11 mouse cellular contexts compared by ENCODE assay signal in the genomic region with DNA sequence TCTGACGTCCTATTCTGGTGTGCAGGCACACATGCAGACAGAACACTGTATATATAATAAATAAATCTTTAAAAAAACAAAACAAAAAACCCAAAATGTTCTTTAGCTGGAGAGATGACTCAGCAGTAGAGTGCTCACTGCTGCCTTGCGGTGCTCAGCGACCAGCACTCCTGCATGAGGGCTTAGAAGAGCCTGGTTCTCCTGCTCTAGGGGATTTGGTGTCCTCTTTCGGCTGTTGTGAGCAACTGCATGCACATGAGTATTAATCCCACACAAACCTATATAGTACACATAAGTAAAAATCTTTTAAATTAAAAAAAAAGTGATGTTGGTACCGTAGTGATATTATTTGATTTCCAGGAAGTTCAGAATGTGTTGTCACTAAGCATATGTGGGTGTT. TPM values are rescaled to one million over a fixed set of nuclear protein-coding genes. Genes with fewer than 3 reads are reported as not detected.
DNase-seq lines count a peak whose midpoint lies in the region; ATAC-seq and TF ChIP-seq lines count a peak whose summit lies in the region.
"Had no signal": no experiment of that assay in that cellular context is flagged by ENCODE, and none has a peak within 500 bp of the region (broad histone marks: within the 10 kb centered on the region; RNA-seq: fewer than 3 reads in every experiment).

No protein-coding gene starts in this region.

- no peak overlapping the region for H3K9ac ChIP-seq in liver, postnatal 0 days (replicated peaks)
- H3K9ac ChIP-seq in ES-E14 (ENCODE audit: insufficient read depth, low read depth, low read length, poor library complexity, severe bottlenecking) = no peak overlapping the region
- H3K9ac ChIP-seq: limb, embryonic 13.5 days had no signal

- no peak for DNase-seq in liver, postnatal 0 days
- DNase-seq in liver (no peak), ES-E14 (ENCODE audit: low read depth, low spot score) (no peak)
- peak; percentile 54 for DNase-seq in CD4-positive, CD25-positive, alpha-beta regulatory T cell, adult 2 months (ENCODE audit: low read depth, low spot score)
- peak; percentile 61 for DNase-seq in induced T-regulatory cell, adult 2 months (ENCODE audit: low read depth)
- no peak for DNase-seq in adrenal gland, postnatal 14 days
- DNase-seq in urinary bladder, adult 18-20 months (ENCODE audit: low spot score in 2 of 2) = no peak
- no peak for DNase-seq in urinary bladder, adult 2 months (ENCODE audit: low spot score)

- in situ Hi-C loops in ES-E14 (cut with MboI; ENCODE audit: low sequenced_read_pairs in 2 of 2, unreplicated experiment in 2 of 2) = no loop called here

- no peak overlapping the region for H3K4me2 ChIP-seq in liver, postnatal 0 days (ENCODE audit: low read depth, low read length)
- H3K4me2 ChIP-seq: limb, embryonic 13.5 days had no signal

- no peaks in the 10 kb centered on the region for H3K36me3 ChIP-seq in liver, postnatal 0 days (replicated peaks; ENCODE audit: insufficient read depth, low read length)
- H3K36me3 ChIP-seq in ES-E14 (ENCODE audit: control insufficient read depth, insufficient read depth, low read length, poor library complexity, severe bottlenecking) = no peaks in the 10 kb centered on the region
- H3K36me3 ChIP-seq: hindbrain, embryonic 10.5 days; limb, embryonic 13.5 days had no signal

- no peak overlapping the region for H3K27ac ChIP-seq in liver, postnatal 0 days (ENCODE audit: low read depth)
- no peak overlapping the region for H3K27ac ChIP-seq in ES-E14 (ENCODE audit: insufficient read depth, low read depth, low read length, poor library complexity, severe bottlenecking)
- H3K27ac ChIP-seq: hindbrain, embryonic 10.5 days; limb, embryonic 13.5 days had no signal

- no peaks in the 10 kb centered on the region for H3K9me3 ChIP-seq in liver, postnatal 0 days (ENCODE audit: low read length)
- no peaks in the 10 kb centered on the region for H3K9me3 ChIP-seq in ES-E14 (ENCODE audit: control insufficient read depth, insufficient read depth, low read depth, low read length)
- H3K9me3 ChIP-seq: hindbrain, embryonic 10.5 days; limb, embryonic 13.5 days had no signal

- peak; percentile 41 for TF ChIP-seq CTCF in liver, postnatal 0 days (IDR thresholded peaks at IDR 0.05; ENCODE audit: low read depth)

- 66% methylated on average over 5 of the region's 5 CpGs for WGBS in liver, postnatal 0 days (ENCODE audit: insufficient replicate concordance)

- TF ChIP-seq EP300 in liver, postnatal 0 days (IDR thresholded peaks at IDR 0.05; ENCODE audit: low read depth) = no peak

- no peaks in the 10 kb centered on the region for H3K27me3 ChIP-seq in liver, postnatal 0 days (ENCODE audit: insufficient read depth, low read length)
- H3K27me3 ChIP-seq: limb, embryonic 13.5 days had no signal

- no peaks in the 10 kb centered on the region for H3K4me1 ChIP-seq in liver, postnatal 0 days (ENCODE audit: insufficient read depth)
- no peaks in the 10 kb centered on the region for H3K4me1 ChIP-seq in ES-E14 (ENCODE audit: control insufficient read depth in 2 of 2, insufficient read depth in 2 of 2, low read length in 2 of 2, poor library complexity in 1 of 2)
- H3K4me1 ChIP-seq: hindbrain, embryonic 10.5 days; limb, embryonic 13.5 days had no signal

- no peak overlapping the region for H3K4me3 ChIP-seq in liver, postnatal 0 days (ENCODE audit: low read depth, low read length)
- H3K4me3 ChIP-seq in ES-E14 (ENCODE audit: insufficient read depth in 1 of 2, low read depth in 1 of 2, low read length in 2 of 2, poor library complexity in 1 of 2, severe bottlenecking in 1 of 2) = no peak overlapping the region
- H3K4me3 ChIP-seq: hindbrain, embryonic 10.5 days; limb, embryonic 13.5 days; megakaryocyte, embryonic 14.5 days had no signal

- no peak for ATAC-seq in liver, postnatal 0 days

TF ChIP-seq in ES-E14, 5 proteins besides CTCF, POLR2A, EP300 and RAD21:
- TF ChIP-seq HCFC1 (IDR thresholded peaks at IDR 0.05; ENCODE audit: borderline replicate concordance, insufficient read depth, low read length) (no peak), MAFK (IDR thresholded peaks at IDR 0.05; ENCODE audit: insufficient read depth, low read depth, low read length) (peak; percentile 19; the same call in 1 of the 2 replicates)

RNA-seq across cellular contexts. Expression of a gene that starts 5.7 kb away (rescaled TPM):
- polyA plus RNA-seq in liver, postnatal 0 days (2015; fragmentation: Nextera tagmentation; extraction: Ambion mirVana) = 30.3 and 31.2 TPM in 2 replicates
- total RNA-seq in ES-E14 (2012; rRNA removed) = 69.3 and 72.7 TPM in 2 replicates
- total RNA-seq in adrenal gland, postnatal 14 days (2021) = 107 and 118 TPM in 2 replicates
- 61.6 and 77.2 TPM in 2 replicates for polyA plus RNA-seq in urinary bladder, adult 2 months (2012; rRNA removed)

Comparison
In these comparisons a context has a peak if more than half of its experiments do, and no peak if none do; other contexts are left out.
1. DNase-seq: peak in CD4-positive, CD25-positive, alpha-beta regulatory T cell, adult 2 months (single experiment) and induced T-regulatory cell, adult 2 months (single experiment); none in liver, postnatal 0 days (single experiment), liver (single experiment), ES-E14 (single experiment), adrenal gland, postnatal 14 days (single experiment), urinary bladder, adult 18-20 months (0 of 2) and urinary bladder, adult 2 months (single experiment).